Mouse (Mus musculus) bone marrow macrophage, adult 2 months (primary cell): ENCODE measurements around the gene Ell.

Source experiments
- CTCF ChIP-seq: IDR thresholded peaks from 2 replicates; pipeline ENCODE4 v1.5.1; 2012; ENCODE audit warnings: low read depth, mild to moderate bottlenecking, low read length, moderate library complexity
- POLR2A ChIP-seq: IDR thresholded peaks from 2 replicates; pipeline ENCODE4 v1.6.1; 2012; ENCODE audit warnings: mild to moderate bottlenecking, low read depth, low read length, borderline replicate concordance

DNA sequence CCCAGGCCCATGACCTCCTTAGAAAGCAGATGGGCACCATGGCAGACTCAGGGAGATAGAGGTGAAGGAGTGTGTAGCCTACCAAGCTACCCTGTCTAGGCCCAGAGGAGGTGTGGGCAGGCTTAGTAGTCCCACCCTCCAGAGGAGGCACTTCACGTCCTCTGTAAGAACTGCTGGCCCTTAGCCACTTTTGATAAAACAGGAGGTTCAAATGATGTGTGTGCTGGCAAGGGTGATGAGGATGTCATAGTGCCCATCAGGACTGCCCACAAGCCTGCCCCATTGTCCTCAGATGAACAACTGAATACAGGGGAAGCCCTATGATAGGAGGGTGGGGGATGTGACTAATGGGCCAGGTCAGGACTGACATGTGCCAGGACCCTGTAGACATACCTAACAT lies 13.6 kb downstream of the Ell start:
- TF ChIP-seq POLR2A (no peak), CTCF (no peak)
